Mouse (Mus musculus): ENCODE measurements at regions not wholly inside any gene's neighbourhood (a gene's known extent, or its start where the extent isn't known, plus 50 kb on each side); places are given as distances from the start of the nearest gene placed in this dataset.

DNA sequence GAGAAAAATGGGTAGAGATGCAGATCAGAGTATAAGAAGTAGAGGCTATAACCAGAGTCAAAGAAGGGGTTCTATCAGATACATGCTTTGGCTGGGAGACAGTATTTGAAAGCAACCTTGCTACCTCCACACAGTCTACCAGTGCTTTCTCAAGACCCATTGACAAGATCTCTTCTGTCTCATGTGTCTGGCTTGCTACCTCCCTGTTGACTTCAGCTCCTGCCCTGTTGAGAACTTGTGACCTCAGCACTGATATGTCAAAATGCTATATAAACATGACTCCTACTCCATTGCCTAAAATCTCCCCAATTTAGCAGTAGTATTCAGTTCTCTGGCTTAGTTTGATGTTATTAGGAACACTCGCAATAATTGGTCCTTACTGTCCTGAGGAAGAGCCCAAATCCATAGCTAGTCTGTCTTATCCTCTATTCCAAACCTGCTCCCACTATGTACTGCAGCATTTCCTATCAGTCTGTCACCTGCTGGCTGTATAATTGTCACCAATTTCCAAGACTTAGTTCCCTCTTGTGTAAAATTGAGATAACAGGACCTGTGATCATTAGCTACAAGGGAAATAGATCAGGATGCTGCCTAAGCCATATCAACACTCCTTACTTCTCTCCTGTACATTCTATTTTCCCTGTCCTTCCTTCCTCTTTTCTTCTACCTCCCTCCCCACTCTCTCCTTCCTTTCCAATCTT is 224.9 kb downstream of the Fam49a start:
- Histone ChIP-seq H3K36me3 (ENCODE audit: control insufficient read depth, insufficient read depth, low read length) (no peaks in the 10 kb centered on the region), H3K4me3 (ENCODE audit: low read length) (no peak overlapping the region), H3K27ac (ENCODE audit: low read length) (no peak overlapping the region), H3K27me3 (ENCODE audit: control insufficient read depth, insufficient read depth, low read depth, low read length) (no peaks in the 10 kb centered on the region), H3K4me1 (replicated peaks; ENCODE audit: control insufficient read depth, insufficient read depth, low read length) (no peaks in the 10 kb centered on the region), H3K9me3 (ENCODE audit: control insufficient read depth, low read length) (no peaks in the 10 kb centered on the region), H3K4me2 (ENCODE audit: low read depth, low read length) (no peak overlapping the region), H3K9ac (ENCODE audit: low read length) (no peak overlapping the region)
- WGBS, result 87% methylated on average over 1 of the region's 1 CpGs
- ATAC-seq (ENCODE audit: low read depth), result no peak

GRCm38 (mm10) chr12:12484921-12485680 is 223.2 kb downstream of the Fam49a start:
- Histone ChIP-seq H3K36me3 (ENCODE audit: control insufficient read depth, insufficient read depth, low read length) (no peaks in the 10 kb centered on the region), H3K4me2 (ENCODE audit: low read depth, low read length) (no peak overlapping the region), H3K9ac (ENCODE audit: low read length) (no peak overlapping the region), H3K27ac (ENCODE audit: low read length) (no peak overlapping the region), H3K4me3 (ENCODE audit: low read length) (no peak overlapping the region), H3K27me3 (ENCODE audit: control insufficient read depth, insufficient read depth, low read depth, low read length) (no peaks in the 10 kb centered on the region), H3K9me3 (ENCODE audit: control insufficient read depth, low read length) (no peaks in the 10 kb centered on the region), H3K4me1 (replicated peaks; ENCODE audit: control insufficient read depth, insufficient read depth, low read length) (no peaks in the 10 kb centered on the region)
- no peak for ATAC-seq (ENCODE audit: low read depth)
- WGBS, result 75% methylated on average over 9 of the region's 9 CpGs

DNA sequence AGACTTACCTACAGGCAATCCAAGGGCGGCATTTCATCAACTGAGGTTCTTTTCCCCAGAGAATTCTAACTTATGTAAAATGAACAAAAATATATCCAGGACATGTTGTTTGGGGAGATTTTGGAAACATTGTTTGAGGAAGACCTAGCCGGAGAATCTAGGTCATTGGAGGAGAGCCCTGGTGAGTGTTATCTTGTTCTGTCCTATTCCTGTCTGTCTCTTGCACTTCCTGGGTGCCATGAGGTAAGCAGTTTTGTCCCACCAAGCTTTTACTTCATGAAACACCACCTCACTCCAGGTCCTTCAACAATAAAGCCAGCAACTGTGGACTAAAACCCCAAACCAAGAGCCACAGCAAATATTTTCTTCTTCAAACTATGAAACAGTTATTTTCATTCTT is 218.5 kb downstream of the Fam49a start:
- Histone ChIP-seq H3K4me1 (replicated peaks; ENCODE audit: control insufficient read depth, insufficient read depth, low read length) (no peaks in the 10 kb centered on the region), H3K27ac (ENCODE audit: low read length) (no peak overlapping the region), H3K9ac (ENCODE audit: low read length) (no peak overlapping the region), H3K9me3 (ENCODE audit: control insufficient read depth, low read length) (no peaks in the 10 kb centered on the region), H3K36me3 (ENCODE audit: control insufficient read depth, insufficient read depth, low read length) (no peaks in the 10 kb centered on the region), H3K4me2 (ENCODE audit: low read depth, low read length) (no peak overlapping the region), H3K27me3 (ENCODE audit: control insufficient read depth, insufficient read depth, low read depth, low read length) (no peaks in the 10 kb centered on the region), H3K4me3 (ENCODE audit: low read length) (no peak overlapping the region)
- 88% methylated on average over 2 of the region's 2 CpGs for WGBS
- ATAC-seq (ENCODE audit: low read depth), result no peak

DNA sequence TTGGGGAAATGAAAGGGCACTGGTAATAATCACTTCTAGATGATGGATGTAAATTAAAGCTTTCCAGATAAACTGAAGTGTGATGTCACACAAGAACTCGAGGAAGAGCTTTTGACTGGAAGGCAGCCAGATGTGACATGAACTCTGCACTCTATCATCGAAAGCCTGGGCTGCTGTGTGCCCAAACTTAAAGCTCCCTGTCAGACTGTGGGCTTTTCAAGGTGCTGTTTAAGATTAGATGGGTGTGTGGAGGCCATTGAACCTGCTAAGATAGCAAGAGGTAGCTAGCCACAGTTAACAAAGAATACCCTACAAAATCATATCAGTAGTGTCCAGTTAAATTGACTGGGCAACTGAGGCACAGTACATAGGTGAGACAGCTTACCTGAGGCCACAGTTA is 190.1 kb downstream of the Fam49a start:
- ATAC-seq (ENCODE audit: low read depth), result no peak
- no peak overlapping the region for H3K4me3 ChIP-seq (ENCODE audit: low read length)
- WGBS, result 31% methylated on average over 2 of the region's 2 CpGs

DNA sequence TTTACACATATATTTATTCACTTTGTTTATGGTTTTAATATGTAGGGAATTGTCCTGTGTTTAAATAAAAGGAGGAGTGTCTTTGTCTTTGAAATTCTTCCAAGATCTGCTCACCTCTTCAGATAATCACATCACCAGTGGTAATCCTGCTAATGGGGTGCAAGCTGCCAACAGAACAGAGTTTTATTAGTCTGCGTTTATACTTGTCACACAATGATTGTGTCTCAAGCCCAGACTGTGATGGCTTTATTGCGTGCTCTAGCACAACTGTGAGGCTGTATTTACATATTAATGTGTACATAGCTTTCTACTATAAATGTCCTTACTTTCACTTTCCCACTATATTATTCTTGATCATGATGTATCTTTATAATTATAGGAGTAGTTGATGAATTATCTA is 184.8 kb downstream of the Fam49a start:
- no peak for ATAC-seq (ENCODE audit: low read depth)
- Histone ChIP-seq H3K4me2 (ENCODE audit: low read depth, low read length) (no peak overlapping the region), H3K36me3 (ENCODE audit: control insufficient read depth, insufficient read depth, low read length) (no peaks in the 10 kb centered on the region), H3K4me3 (ENCODE audit: low read length) (no peak overlapping the region), H3K27me3 (ENCODE audit: control insufficient read depth, insufficient read depth, low read depth, low read length) (no peaks in the 10 kb centered on the region), H3K9ac (ENCODE audit: low read length) (no peak overlapping the region), H3K9me3 (ENCODE audit: control insufficient read depth, low read length) (no peaks in the 10 kb centered on the region), H3K4me1 (replicated peaks; ENCODE audit: control insufficient read depth, insufficient read depth, low read length) (no peaks in the 10 kb centered on the region), H3K27ac (ENCODE audit: low read length) (no peak overlapping the region)
- WGBS, result 46% methylated on average over 2 of the region's 2 CpGs

More for the DNA sequence above, 190.1 kb downstream of the Fam49a start:
- Histone ChIP-seq H3K9ac (ENCODE audit: low read length) (no peak overlapping the region), H3K9me3 (ENCODE audit: control insufficient read depth, low read length) (no peaks in the 10 kb centered on the region), H3K36me3 (ENCODE audit: control insufficient read depth, insufficient read depth, low read length) (no peaks in the 10 kb centered on the region), H3K27ac (ENCODE audit: low read length) (no peak overlapping the region), H3K4me1 (replicated peaks; ENCODE audit: control insufficient read depth, insufficient read depth, low read length) (no peaks in the 10 kb centered on the region), H3K27me3 (ENCODE audit: control insufficient read depth, insufficient read depth, low read depth, low read length) (no peaks in the 10 kb centered on the region), H3K4me2 (ENCODE audit: low read depth, low read length) (no peak overlapping the region)

GRCm38 (mm10) chr12:12446281-12446680 is 184.3 kb downstream of the Fam49a start:
- Histone ChIP-seq H3K4me3 (ENCODE audit: low read length) (no peak overlapping the region), H3K9me3 (ENCODE audit: control insufficient read depth, low read length) (no peaks in the 10 kb centered on the region), H3K27me3 (ENCODE audit: control insufficient read depth, insufficient read depth, low read depth, low read length) (no peaks in the 10 kb centered on the region), H3K4me2 (ENCODE audit: low read depth, low read length) (no peak overlapping the region), H3K36me3 (ENCODE audit: control insufficient read depth, insufficient read depth, low read length) (no peaks in the 10 kb centered on the region), H3K4me1 (replicated peaks; ENCODE audit: control insufficient read depth, insufficient read depth, low read length) (no peaks in the 10 kb centered on the region), H3K9ac (ENCODE audit: low read length) (no peak overlapping the region), H3K27ac (ENCODE audit: low read length) (no peak overlapping the region)
- ATAC-seq (ENCODE audit: low read depth), result no peak
- 86% methylated on average over 3 of the region's 3 CpGs for WGBS

- WGBS, result 81% methylated on average over 4 of the region's 4 CpGs
Observed at GRCm38 (mm10) chr12:12442872-12443271, 180.9 kb downstream of the Fam49a start.

DNA sequence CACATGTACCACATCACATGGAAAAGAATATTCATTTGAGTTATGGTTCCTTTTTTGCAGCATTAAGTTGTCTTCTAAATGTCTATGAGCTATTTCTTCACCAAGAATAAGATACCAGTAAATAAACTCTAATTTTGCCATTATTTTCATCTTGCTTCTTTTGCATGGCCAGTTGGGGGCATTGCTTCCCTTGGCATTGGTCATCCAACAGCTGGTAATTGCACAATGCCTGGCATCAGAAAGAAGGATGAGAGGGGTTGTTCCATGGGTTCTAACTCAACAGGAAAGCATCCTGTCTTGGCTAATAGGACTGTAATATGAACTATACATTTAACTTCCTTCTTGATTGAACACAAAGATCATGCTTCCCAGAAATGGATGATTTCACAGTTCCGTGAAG is 174.4 kb downstream of the Fam49a start:
- ATAC-seq (ENCODE audit: low read depth), result no peak
- no peaks in the 10 kb centered on the region for H3K27me3 ChIP-seq (ENCODE audit: control insufficient read depth, insufficient read depth, low read depth, low read length)
- 93% methylated on average over 1 of the region's 1 CpGs for WGBS
- no peak overlapping the region for H3K4me3 ChIP-seq (ENCODE audit: low read length)
- no peak overlapping the region for H3K9ac ChIP-seq (ENCODE audit: low read length)
- no peak overlapping the region for H3K27ac ChIP-seq (ENCODE audit: low read length)
- H3K4me1 ChIP-seq (replicated peaks; ENCODE audit: control insufficient read depth, insufficient read depth, low read length), result no peaks in the 10 kb centered on the region
- no peaks in the 10 kb centered on the region for H3K36me3 ChIP-seq (ENCODE audit: control insufficient read depth, insufficient read depth, low read length)
- H3K4me2 ChIP-seq (ENCODE audit: low read depth, low read length), result no peak overlapping the region
- no peaks in the 10 kb centered on the region; the same call in 1 of the 2 replicates for H3K9me3 ChIP-seq (ENCODE audit: control insufficient read depth, low read length)

More at GRCm38 (mm10) chr12:12442872-12443271, 180.9 kb downstream of the Fam49a start:
- Histone ChIP-seq H3K4me1 (replicated peaks; ENCODE audit: control insufficient read depth, insufficient read depth, low read length) (no peaks in the 10 kb centered on the region), H3K4me3 (ENCODE audit: low read length) (no peak overlapping the region), H3K27me3 (ENCODE audit: control insufficient read depth, insufficient read depth, low read depth, low read length) (no peaks in the 10 kb centered on the region), H3K4me2 (ENCODE audit: low read depth, low read length) (no peak overlapping the region), H3K9ac (ENCODE audit: low read length) (no peak overlapping the region), H3K27ac (ENCODE audit: low read length) (no peak overlapping the region), H3K36me3 (ENCODE audit: control insufficient read depth, insufficient read depth, low read length) (no peaks in the 10 kb centered on the region), H3K9me3 (ENCODE audit: control insufficient read depth, low read length) (no peaks in the 10 kb centered on the region)
- no peak for ATAC-seq (ENCODE audit: low read depth)

DNA sequence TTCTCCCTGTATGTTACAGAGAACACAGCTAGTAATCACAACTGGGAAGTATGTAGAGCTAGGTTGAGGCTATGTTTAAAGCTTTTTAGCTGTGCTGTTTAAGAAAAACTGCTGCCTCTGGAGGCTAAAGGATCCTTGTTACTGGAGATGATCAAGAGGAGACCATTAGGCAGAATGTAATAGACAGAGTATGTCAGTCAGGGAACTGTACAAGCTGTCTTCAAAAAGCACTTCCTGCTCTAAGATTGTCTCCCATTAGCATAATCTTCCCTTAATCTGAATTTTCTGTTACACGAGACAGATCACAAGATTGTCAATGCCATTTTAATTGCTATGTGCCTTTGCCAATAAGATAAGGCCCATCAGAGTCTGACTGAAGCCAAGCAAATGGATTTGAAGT is 170.7 kb downstream of the Fam49a start:
- H3K4me3 ChIP-seq (ENCODE audit: low read length), result no peak overlapping the region
- WGBS, result 46% methylated on average over 1 of the region's 1 CpGs
- H3K4me2 ChIP-seq (ENCODE audit: low read depth, low read length), result no peak overlapping the region
- no peak overlapping the region for H3K27ac ChIP-seq (ENCODE audit: low read length)
- ATAC-seq (ENCODE audit: low read depth), result no peak
- no peaks in the 10 kb centered on the region for H3K4me1 ChIP-seq (replicated peaks; ENCODE audit: control insufficient read depth, insufficient read depth, low read length)
- no peaks in the 10 kb centered on the region; the same call in 1 of the 2 replicates for H3K9me3 ChIP-seq (ENCODE audit: control insufficient read depth, low read length)
- H3K9ac ChIP-seq (ENCODE audit: low read length), result no peak overlapping the region
- H3K36me3 ChIP-seq (ENCODE audit: control insufficient read depth, insufficient read depth, low read length), result no peaks in the 10 kb centered on the region
- H3K27me3 ChIP-seq (ENCODE audit: control insufficient read depth, insufficient read depth, low read depth, low read length), result no peaks in the 10 kb centered on the region

Measured in lung, embryonic 16.5 days (tissue).